Mouse (Mus musculus): ENCODE measurements at regions not wholly inside any gene's neighbourhood (a gene's known extent, or its start where the extent isn't known, plus 50 kb on each side); places are given as distances from the start of the nearest gene placed in this dataset.
"Not testable (repeated sequence)": the region's sequence is repeated elsewhere in the genome, so short reads cannot be mapped to it uniquely, and the experiment has no call there.

- DNase-seq = not testable (repeated sequence)
Measured at GRCm38 (mm10) chr6:64948839-64949238, 93.5 kb upstream of the Smarcad1 start.

- DNase-seq = no peak
Measured at GRCm38 (mm10) chr6:64961608-64962486, 80.5 kb upstream of the Smarcad1 start.

GRCm38 (mm10) chr6:64962612-64963011 lies 79.8 kb upstream of the Smarcad1 start:
- DNase-seq = no peak

GRCm38 (mm10) chr6:64964664-64965063 lies 77.7 kb upstream of the Smarcad1 start:
- no peak for DNase-seq

- DNase-seq = no peak
Measured at GRCm38 (mm10) chr6:64965203-64965602, 77.2 kb upstream of the Smarcad1 start.

- no peak for DNase-seq
Measured at GRCm38 (mm10) chr6:64970158-64970557, 72.2 kb upstream of the Smarcad1 start.

- peak in 1 of 2 experiments; percentile 50 for DNase-seq
Measured at GRCm38 (mm10) chr6:64973968-64974367, 68.4 kb upstream of the Smarcad1 start.

- DNase-seq = not testable (repeated sequence)
Measured at GRCm38 (mm10) chr6:64974453-64974852, 67.9 kb upstream of the Smarcad1 start.

GRCm38 (mm10) chr6:64982132-64982531 lies 60.3 kb upstream of the Smarcad1 start:
- no peak for DNase-seq
